Mouse (Mus musculus): ENCODE results near the gene Jade2.
A peak's percentile ranks its signal among the peaks of the same experiment; 100 is the strongest.

Gene Jade2

DNA sequence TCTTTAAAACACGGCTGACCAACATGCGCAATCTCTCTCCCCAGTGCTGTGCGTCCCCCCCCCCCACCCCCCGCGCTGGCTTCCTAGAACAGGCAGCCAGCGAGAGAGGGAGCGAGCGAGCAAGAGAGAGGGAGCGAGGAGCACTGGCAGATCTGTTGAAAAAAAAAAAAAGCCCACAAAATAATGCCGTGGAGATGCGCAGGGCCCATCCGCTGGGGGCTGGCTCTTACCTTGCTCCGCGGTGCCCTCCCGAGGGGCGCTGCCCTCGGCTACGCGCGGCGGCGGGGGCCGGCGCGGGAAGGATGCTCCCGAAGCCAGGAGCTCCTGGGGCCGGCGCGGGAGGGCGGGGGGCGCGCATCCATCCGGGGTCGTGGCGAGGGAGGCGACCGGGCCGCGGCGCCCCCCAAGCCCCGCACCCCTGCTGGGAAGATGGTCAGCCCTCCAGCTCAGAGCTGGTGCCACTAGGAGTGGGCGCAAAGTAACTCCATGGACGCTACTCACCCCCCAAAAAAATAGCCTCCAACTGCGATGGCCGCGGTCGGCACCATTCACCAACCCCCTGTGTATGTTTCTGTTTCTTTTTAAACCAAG, at the start of gene Jade2:
Jade2 (minus strand) TSS at position 573 of the 591 bp plus-strand sequence.
- peak; percentile 49 to 55 for DNase-seq

DNA sequence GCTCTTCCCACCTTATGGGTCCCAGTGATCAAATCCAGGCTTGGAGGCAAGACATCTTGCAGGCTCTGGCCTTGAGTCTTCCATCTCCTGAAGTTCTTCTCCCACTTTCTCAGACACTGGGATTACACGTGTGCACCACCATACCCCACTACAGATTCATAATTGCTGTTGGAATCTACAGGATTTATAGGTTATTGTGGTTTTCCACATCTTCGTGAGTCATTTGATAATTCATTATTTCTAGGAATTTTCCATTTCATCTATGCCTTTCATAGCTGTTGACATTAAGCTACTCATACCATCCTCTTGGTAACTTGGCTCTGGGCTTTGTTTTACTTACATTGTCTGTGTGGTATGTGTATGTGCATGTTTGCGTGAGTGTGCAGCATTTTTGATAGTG, 46.8 kb upstream of the Jade2 start:
- DNase-seq = no peak

DNA sequence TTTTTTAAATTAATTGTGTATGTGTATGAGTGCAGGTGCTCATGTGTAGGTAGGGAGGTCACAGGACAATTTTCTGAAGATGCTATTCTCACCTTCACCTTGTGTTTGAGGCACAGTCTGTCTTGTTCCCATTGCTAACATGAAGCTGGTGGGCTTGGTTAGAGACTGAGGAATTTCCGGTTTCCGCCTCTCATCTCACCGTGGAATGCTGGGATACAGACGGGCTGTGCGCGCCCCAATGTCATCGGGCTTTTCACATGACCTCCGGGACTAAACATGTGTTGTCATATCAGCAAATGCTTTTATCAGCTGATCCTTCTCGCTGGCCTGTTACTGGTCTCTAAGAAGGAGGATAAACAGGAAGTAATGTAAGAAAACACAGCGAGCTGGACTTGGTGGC, 42.2 kb upstream of the Jade2 start:
- DNase-seq = no peak

DNA sequence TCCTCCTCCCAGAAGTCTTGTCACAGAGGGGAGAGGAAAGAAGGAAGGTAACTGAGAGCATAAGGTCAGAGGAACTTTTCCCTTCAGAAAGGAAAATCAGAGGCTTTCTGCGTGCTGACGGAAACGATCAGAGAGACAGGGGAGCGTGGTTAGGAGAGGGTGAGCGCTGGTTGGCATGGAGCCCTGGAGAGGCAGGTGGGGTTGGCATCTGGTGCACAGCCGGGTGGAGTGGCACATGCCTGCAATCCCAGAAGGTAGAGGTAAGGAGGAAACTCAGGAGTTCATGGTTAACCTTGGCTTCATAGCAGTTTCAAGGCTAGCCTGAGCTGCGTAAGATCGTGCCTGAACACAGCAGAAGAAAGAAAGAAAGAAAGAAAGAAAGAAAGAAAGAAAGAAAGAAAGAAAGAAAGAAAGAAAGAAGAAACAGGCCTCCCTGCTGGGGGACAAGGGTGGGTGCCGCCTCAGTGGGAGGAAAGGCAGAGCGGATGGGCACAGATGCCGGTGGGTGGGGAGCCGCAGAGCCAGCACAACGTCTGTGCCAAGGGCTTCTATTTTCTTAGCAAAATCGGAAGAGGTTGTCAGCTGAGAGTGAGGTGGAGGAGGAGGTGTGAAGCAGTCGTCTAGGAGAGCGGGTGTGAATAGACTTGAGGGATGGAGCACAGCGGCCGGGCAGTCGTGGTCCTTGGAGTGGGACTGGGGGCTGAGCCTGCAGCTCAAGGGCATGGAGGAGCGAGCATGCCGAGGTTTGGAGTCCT, 41.0 kb upstream of the Jade2 start:
- DNase-seq = no peak

DNA sequence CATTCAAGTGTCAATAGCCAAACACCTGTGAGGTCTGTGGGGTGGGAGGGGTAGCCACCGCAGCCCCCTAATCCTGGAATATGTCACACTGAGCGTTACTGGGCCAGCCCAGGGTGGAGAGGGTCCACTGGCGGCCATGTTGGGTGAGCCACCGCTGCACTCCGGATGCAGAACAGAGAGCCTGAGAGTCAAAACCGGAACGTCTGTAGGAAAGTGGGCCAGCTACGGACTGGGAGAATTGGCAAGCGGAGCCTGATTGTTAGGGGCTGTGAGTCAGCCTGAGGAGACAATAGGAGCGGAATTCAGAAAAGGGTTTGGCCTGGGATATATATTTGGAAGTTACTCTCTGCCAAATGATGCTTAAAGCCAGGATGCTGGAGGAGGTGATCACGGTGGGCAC, 39.9 kb upstream of the Jade2 start:
- DNase-seq = no peak

DNA sequence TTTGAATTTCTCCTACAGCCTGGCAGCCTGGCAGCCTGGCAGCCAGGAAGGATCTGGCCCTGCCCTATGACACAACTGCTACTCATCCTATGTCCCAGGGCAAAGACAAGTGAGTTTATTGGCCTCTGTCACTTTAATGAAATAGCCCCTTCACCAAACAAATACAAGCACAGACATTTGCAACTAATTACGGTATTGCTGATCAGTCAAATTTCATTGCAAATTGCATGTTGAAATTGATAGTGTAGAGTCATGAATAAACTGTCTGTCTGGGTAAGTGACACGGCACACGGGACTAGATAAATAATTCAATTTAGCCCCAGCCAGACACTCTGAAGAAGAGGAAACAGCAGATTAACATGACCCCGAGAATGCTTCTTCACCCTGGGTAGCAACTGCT, 38.6 kb upstream of the Jade2 start:
- DNase-seq = no peak

DNA sequence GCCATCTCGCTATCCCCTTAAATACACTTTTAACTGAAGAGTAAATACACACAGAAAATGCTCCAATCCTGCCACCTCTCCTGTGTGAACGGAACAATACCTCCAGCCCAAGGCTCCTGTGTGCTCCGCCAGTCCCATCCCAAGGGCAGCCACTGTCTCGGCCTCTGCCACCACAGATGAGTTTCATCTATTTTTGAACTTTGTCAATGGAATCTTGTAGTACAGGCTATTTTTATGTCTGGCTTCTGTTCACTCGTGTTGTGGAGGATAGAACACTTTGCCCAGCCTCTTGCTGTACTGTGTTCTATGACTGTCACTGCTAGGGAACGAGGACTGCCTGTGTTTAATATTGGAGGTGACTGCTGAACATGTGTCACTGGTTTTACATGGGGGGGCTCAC, 28.2 kb upstream of the Jade2 start:
- no peak for DNase-seq

DNA sequence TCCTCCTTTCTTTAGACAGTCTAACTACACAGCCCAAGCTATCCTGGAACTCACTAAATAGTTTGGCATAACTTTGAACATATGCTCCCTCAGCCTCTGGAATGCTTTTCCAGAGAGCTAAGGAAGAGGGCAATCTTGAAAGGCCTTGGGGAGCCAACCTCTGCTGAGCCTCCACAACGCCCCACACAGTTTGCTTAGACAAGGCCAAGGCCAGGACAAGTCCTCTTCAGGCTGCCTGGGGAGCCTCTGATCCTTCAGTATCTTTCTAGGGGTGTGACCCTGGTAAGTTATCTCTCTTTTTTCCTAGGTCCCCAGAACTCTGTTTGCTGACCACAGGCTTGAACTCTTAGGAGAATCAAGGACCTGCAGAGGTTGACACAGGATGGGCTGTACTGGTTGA, 26.6 kb upstream of the Jade2 start:
- DNase-seq = no peak

DNA sequence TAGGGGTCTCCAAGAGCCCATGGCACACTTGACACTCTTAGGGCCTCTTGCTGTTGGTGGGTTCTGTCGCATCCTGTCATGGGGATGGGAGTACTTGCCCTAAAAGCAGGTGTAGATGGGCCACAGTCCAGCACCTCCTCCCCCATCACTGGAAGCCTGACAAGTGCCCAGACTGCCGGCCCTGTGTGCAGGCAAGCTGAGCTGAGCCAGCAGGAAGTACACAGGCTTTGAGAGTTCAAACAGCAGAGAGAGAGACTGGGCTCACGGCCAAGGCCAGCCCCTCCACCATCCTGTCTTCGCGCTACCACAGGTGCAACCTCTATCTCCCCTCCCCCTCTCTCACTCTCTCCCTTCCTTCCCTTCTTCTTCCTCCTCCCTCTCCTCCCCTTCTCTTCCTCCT, 26.2 kb upstream of the Jade2 start:
- peak; percentile 66 to 68 for DNase-seq

DNA sequence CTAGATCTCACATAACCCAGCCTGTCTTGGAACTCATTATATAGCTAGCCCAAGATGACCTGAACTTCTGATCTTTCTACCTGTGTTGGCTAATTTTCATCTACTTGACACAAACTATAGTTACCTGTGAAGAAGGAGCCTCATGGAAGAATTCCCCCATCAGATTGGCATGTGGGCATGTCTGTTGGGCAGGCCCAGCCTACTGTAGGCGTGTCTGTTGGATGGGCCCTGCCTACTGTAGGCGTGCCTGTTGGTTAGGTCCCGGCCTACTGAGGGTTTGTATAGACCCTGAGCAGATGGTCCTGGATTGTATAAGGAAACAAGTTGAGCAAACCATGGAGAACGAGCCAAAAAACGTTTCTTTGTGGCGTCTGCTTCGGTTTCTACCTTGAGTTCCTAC, 24.3 kb upstream of the Jade2 start:
- no peak for DNase-seq

DNA sequence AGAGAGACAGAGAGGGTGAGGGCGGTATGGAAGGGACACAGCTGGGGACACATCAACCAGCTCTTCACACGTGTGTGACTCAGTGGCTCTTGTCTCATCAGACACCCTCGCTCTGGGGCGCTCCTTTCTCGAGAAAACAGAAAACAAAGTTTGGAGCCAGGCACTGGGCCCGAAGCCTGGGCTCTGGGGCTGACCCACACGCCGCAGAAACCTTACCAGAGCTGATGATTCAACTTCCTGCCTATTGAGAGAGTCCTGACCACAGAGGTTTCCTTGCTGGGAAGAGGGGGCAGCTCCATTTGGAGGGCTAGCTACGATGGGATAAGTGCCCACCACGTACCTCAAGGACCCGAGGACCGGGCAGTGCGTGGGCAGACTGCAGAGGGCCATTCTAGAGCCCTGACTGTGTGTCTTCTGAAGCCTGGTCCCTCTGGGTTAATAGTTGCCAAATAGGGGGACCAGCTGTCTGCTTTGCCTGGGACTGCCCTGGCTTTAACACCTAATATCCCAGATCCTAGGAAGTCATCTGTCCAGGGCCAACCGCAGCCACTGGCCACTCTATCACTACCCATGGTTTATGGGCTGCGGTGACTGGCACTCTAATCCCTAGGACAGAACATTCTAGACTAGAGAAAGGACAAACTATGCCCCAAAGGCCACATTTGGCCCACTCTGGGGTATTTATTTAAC, 23.7 kb upstream of the Jade2 start:
- DNase-seq = no peak

DNA sequence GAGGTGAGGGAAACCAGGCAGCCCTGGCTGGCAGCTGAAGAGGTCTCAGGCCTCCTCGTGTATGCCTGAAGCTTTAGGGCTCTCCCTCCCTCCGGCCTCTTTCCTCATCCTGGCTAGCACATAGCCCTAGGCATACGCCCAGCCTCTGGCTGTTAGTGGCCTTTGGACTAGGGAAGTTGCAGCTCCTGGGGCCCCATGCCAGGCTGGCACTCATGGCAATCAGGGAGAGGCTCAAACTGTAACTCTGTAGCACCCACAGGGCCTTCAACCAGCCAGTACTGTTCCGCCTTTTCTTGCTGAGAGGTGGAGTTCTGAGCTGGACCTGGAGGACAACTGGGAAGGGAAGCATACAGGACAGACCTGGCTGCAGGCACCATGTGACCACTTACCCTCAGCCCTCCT, 19.5 kb upstream of the Jade2 start:
- no peak for DNase-seq

DNA sequence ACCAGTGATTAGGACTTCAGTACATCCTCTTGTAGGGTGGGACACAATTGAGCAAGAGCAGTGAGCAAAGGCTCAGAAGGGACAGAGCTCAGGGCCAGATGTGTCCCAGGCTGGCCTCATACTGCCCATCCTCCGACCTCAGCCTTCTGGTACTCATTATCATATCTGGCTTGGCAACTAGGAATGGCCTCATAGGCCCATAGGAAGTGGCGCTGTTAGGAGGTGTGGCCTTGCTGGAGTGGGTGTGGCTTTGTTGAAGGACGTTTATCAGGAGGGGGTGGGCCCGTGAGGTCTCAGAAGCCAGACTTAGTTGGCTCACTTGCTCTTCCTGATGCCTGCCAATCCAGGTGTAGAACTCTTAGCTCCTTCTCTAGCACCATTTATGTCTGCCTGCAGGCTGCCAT, 18.3 kb upstream of the Jade2 start:
- DNase-seq = no peak

DNA sequence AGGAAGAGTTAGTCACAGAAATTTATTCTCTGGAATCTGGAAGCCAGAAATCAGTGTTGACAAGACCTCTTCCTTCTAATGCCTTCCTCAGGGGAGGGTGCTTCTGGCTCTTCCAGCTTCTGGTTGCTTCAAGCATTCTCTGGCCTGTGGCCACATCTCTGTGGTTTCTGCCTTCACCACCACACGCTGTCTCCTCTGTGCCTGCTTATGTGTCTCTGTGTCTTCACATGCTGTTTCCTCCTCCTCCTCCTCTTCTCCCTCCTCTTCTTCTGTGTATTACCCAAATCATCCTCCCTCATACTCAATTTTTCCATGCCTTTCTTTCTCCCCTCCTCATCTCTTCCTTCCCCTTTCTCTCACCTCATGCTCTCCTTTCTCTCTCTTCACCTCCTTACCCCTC, 17.6 kb upstream of the Jade2 start:
- no peak for DNase-seq

DNA sequence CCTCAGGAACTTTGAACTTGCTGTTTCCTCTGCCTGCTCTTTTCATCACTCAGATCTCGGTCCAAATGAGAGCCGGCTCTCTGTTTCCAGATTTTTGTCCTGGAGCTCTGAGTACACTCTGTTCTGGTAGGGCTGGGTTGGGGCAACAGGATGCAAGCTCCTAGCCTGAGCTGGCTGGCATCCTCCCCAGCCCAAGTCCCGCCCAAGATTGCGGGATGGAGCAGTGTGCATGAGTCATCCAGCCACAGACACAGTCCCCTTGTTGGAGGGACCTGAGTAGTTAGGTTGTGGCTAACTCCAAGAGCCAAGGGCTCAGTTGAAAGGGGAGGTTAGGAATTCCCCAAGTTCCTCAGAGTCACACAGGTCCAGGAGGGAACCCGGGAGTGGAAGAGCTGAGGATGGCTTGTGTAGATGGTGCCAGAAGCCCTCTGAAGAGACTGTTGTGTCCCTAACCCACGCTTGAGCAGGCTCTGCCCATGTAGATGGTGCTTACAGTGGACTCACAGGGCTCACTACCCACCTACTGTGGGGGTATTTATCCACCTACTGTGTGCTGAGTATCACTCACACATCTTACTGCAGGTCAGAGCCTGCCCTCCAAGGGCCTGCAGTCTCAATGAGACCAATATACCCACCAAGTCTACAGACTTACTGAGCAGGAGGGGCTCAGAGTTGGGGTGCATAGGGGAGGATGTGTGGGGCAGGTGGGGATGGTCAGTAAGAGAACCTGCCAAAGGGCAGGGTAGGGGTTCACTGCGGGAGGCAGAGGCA, 17.0 kb upstream of the Jade2 start:
- DNase-seq = no peak

DNA sequence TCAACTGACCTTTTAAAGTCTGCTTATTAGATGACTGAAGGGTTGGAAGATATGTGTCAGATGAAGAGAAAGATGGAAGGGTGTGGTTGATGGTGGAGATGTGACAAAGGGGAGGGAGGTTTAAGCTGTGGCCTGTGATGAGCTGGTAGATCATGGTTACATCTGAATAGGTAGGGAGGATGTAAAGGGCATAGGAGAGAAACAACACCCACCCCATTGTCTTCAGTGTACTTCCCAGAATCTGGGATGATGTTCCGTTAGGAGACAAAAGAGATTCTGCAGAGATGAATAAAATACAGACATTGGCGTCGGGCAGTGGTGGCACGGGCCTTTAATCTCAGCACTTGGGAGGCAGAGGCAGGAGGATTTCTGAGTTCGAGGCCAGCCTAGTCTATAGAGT, 15.7 kb upstream of the Jade2 start:
- no peak for DNase-seq

DNA sequence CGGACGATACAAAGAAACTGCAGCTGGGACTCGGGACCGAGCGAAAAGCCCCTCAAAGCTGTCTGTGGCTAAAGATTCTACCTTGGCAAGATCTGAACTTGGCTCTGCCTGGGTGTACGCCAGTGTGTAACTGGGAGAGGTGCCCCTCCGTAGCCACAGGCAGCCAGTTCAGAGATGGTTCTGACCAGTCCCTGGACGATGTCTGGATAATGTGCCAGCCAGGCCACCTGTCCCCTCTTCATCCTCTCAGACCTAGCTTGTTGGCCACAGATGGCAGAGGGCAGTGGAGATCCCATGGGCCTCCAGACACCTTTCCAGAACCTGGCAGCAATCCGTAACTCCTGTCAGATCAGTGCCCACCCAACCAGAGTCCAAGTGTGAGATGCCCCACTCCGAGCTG, 9.8 kb upstream of the Jade2 start:
- DNase-seq = no peak

DNA sequence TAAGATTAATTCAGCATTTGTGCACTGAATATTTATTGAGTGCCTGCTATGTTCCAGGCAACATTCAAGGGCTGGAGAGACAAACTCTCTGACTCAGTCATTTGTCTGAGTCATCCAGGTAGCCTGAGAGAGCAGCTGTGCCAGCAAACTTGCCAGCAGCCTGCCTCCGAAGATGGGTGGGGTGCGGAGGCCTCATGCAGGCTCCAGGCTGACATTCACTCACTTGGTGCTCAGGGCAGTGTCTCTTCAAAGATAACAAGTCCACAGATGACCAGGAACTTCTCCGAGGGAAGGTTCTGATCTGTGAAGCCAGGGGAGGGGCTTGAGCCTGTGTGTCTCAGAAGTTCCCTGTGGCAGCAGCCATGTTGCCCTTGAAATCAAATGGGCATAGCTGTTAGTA, 8.6 kb upstream of the Jade2 start:
- DNase-seq = no peak

DNA sequence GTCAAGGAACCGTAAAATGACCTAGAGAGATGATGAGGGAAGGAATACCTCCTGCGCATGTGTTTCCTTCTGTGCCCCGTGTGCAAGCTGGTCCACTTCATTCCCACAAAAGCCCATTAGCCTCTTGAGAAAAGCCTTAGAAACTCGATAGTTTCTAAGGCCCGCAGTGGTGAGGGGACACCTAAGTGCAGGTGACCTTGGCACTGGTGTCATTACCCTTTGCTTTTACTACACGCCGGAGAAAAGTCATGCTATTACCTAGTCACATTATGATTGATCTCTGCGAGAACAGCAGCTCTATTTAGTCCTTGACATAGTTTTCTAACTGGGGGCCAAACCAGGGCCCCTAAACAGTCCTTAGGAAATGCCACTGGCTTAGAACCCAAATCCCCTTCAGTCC, 3.2 kb upstream of the Jade2 start:
- DNase-seq = no peak

DNA sequence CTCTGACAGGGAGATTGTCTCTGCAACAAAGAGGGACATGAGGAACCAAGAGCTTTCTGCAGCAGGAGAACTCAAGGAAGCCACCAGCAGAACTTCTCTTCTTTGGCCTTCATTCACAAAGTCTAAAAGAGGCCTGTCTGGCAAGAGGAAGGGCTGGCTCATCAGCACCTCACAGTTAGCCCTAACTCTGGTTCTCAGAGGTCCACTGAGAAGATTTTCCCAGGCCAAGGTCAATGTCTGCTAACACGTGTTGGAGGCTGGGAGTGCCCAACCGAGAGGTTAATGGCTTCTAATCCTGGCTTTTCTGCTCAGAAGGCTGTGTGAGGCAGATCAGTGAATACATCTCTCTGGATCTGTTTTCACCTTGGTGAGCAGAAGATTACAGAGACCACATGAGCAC, 2.1 kb upstream of the Jade2 start:
- DNase-seq = no peak

DNA sequence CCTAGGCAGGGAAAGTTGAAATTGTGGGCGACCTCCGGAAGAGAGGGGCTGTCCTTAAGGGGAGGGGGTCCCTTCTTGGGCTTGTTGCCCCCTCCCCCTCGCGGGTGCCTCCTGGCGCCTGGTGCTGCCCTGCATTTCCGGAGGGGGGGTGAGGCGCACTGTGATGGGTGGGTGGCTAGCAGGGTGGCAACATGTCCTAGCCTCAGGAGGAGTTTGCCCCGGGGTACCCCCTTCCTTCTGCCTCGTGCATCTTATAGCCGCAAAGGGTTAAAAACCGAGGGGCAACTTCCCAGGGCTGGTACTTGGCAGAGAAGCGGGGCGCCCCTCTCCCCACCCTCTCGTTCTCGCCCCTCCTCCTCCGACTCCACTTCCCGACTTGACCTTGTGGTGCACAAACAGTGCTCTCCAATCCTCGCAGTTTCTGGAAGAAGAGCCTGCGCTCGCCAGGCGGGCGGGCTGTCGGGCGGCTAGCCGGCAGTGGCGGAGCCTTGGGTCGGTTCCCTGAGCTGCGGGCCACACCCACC, 1.1 kb upstream of the Jade2 start:
- DNase-seq = peak; percentile 70 to 74

DNA sequence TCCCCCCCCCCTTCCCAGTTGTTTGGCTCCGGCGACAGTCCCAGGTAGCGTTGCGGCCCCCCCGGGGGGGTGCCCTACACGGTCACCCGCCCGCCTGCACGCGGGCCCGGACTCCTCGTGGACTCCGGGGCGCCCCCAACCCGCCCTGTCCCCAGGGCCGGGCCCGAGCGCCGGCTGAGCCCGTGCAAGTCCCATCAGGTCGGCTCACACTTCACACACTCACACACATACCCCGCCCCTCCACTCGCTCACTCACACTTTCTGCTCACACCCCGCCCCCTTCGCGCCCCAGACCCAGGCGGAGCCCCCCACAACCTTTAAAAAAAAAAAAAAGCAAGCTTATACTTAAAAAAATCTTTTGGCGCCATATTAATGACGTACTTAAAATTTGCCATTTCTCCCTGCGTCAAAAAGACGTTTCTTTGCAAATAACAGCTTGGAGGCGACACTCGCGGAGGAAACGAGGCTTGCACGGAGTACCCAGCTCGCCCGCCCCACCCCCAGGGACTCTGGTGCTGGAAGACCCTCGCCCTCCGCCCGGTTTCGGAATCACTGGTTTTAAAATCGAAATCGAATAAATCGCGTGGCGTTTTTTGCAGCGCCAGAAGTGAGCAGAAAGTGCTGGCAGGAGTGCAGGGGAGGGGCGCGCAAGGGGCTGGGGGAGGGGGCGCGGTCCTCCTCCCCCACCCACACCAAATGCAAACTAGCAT, 520 bp upstream of the Jade2 start:
- DNase-seq = peak; percentile 80 to 81

DNA sequence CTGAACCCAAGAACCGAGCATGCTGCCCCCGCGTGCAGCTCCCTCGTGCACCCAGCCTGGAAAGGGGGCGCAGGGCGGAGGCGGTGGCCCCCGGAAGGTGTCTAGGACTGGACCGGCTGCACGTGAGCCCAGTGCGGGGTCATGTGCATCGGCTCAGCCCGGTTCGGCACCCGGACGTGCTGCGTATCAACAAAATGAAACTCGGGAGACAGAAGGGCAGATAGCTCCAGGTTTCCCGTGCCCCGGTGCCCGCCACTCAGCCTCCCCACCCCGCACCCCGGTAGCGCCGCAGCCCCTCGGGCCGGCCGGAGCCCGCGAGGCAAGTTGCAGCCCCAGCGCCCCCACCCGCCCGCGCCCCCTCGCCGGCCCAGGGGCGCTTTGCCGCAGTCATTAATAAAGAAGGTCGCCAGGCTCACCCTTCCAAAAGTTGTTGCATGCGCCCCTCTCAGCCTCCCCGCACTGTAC, 805 bp downstream of the Jade2 start:
- DNase-seq = peak; percentile 64 to 67
